Mouse (Mus musculus) lung, embryonic 14.5 days (tissue): ENCODE results near the gene Flrt1. TPM values are rescaled to one million over a fixed set of nuclear protein-coding genes. Genes with fewer than 3 reads are reported as not detected.
"Not testable (repeated sequence)": the region's sequence is repeated elsewhere in the genome, so short reads cannot be mapped to it uniquely, and the experiment has no call there.

ENCODE experiments used
- ATAC-seq: fragments of 200-750 bp; cut with Nextera tagmentation; 2 replicates; pipeline ENCODE4 v1.8.0; 2017; ENCODE audit warnings: mild to moderate bottlenecking, moderate TSS enrichment, moderate library complexity; ENCODE audit not compliant: insufficient read depth
- DNase-seq: peaks from one replicate; pipeline ENCODE4 v3.0.0-alpha.2; 2015
- H3K27ac ChIP-seq: fragments of 300-500 bp; sonication (generic); 2 replicates; pipeline ENCODE4 v1.5.1; 2014; ENCODE audit warnings: low read depth, mild to moderate bottlenecking, moderate library complexity
- H3K27me3 ChIP-seq: fragments of 300-500 bp; sonication (generic); 2 replicates; pipeline ENCODE4 v1.6.1; 2014; ENCODE audit warnings: low read length, control low read depth; ENCODE audit not compliant: insufficient read depth
- H3K36me3 ChIP-seq: fragments of 300-500 bp; sonication (generic); 2 replicates; pipeline ENCODE4 v1.6.1; 2014; ENCODE audit warnings: control low read depth; ENCODE audit not compliant: insufficient read depth
- H3K4me1 ChIP-seq: fragments of 300-500 bp; sonication (generic); 2 replicates; pipeline ENCODE4 v1.6.1; 2014; ENCODE audit warnings: antibody characterized with exemption, control low read depth; ENCODE audit not compliant: insufficient read depth
- H3K4me2 ChIP-seq: fragments of 300-500 bp; sonication (generic); 2 replicates; pipeline ENCODE4 v1.6.1; 2014; ENCODE audit warnings: mild to moderate bottlenecking
- H3K4me3 ChIP-seq: fragments of 300-500 bp; sonication (generic); 2 replicates; pipeline ENCODE4 v1.5.1; 2014; ENCODE audit warnings: low read depth, low read length
- H3K9ac ChIP-seq: fragments of 300-500 bp; sonication (generic); 2 replicates; pipeline ENCODE4 v1.6.1; 2014
- H3K9me3 ChIP-seq: fragments of 300-500 bp; sonication (generic); 2 replicates; pipeline ENCODE4 v1.6.1; 2016; ENCODE audit warnings: low read depth, low read length, control low read depth
- CTCF ChIP-seq: IDR thresholded peaks from 2 replicates; pipeline ENCODE4 v1.5.1; 2016; ENCODE audit warnings: antibody characterized with exemption, low read depth
- WGBS: fragments of 180-500 bp; shearing (Covaris S2); extraction: QIAGEN DNeasy Blood & Tissue Kit; methylation state at CpG from one replicate; pipeline ENCODE4 v1.1.7; 2014; 5-methylcytosine and 5-hydroxymethylcytosine counted together
- polyA plus RNA-seq: library from polyadenylated mRNA; unstranded; fragments of >200 nt; fragmentation: Nextera tagmentation; extraction: Ambion mirVana; gene quantifications from 2 replicates; pipeline ENCODE4 v1.2.1, GENCODE M21; 2014

Gene Flrt1
- polyA plus RNA-seq, 1 experiment from 2014 or later, result 1.4 TPM

DNA sequence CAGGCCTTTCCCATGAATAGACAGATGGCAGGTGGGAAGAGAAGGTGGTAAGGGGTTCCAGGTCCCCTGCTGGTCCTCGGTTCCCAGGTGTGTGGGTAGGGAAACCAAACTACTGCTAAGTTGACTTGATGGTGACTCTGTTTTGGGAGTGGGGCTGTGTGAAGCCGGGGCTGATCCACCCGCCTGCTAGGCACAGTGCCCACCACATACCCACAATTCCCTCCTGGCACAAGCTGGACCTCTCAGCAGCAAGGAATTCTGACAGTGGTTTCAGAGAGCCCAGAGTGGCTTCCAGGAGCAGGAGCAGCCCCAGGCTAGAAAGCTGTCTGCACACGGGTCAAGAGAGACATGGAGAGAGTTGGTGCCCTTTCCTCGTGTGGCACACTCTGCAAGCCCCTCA, 16.5 kb downstream of the Flrt1 start:
- Histone ChIP-seq H3K36me3 (no peaks in the 10 kb centered on the region), H3K27ac (no peak overlapping the region), H3K4me3 (no peak overlapping the region), H3K27me3 (0 out of 2 replicates have a peak, but pooled peaks cover 7% of the 10 kb centered on the region), H3K4me1 (0 out of 2 replicates have a peak, but pooled peaks cover 2% of the 10 kb centered on the region), H3K4me2 (no peak overlapping the region), H3K9ac (no peak overlapping the region), H3K9me3 (no peaks in the 10 kb centered on the region)
- DNase-seq (no peak), ATAC-seq (no peak)
- 68% methylated on average over 5 of the region's 5 CpGs for WGBS
- no peak for TF ChIP-seq CTCF

- TF ChIP-seq CTCF, result no peak
- ATAC-seq (no peak), DNase-seq (no peak)
- 24% methylated on average over 9 of the region's 9 CpGs for WGBS
- H3K36me3 ChIP-seq, result no peaks in the 10 kb centered on the region
- H3K9me3 ChIP-seq, result no peaks in the 10 kb centered on the region
- no peak overlapping the region for H3K4me3 ChIP-seq
- no peak overlapping the region for H3K27ac ChIP-seq
- H3K9ac ChIP-seq, result no peak overlapping the region
- 0 out of 2 replicates have a peak, but pooled peaks cover 7% of the 10 kb centered on the region for H3K27me3 ChIP-seq
- H3K4me2 ChIP-seq, result no peak overlapping the region
- H3K4me1 ChIP-seq, result 0 out of 2 replicates have a peak, but pooled peaks cover 2% of the 10 kb centered on the region
Observed at GRCm38 (mm10) chr19:7088558-7088957, 17.0 kb downstream of the Flrt1 start.

DNA sequence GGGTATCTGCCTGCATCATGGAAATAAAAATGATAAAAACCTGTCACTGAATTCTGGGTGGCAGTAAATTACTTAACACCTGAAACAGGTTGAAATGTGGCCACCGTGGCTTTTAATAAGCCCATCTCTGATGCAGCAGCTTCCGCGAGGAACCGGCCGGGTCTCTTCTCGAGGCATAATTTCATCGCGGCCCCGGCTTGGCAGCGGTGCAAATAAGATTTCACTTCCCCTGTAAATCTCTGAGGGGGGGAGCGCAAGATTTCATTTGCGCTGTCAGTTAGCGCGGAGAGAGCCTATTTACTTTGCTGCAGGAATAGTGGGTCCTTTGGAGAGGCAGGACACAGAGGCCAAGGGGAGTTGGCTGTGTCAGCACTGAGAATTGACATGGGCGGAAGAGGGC, 20.8 kb downstream of the Flrt1 start:
- no peak for TF ChIP-seq CTCF
- Histone ChIP-seq H3K27me3 (peaks cover 10% of the 10 kb centered on the region; the same call in 1 of the 2 replicates), H3K4me1 (no peaks in the 10 kb centered on the region), H3K9me3 (no peaks in the 10 kb centered on the region), H3K4me2 (no peak overlapping the region), H3K27ac (no peak overlapping the region), H3K9ac (no peak overlapping the region), H3K36me3 (no peaks in the 10 kb centered on the region), H3K4me3 (no peak overlapping the region)
- ATAC-seq (no peak), DNase-seq (peak; percentile 45)
- 53% methylated on average over 15 of the region's 15 CpGs for WGBS

DNA sequence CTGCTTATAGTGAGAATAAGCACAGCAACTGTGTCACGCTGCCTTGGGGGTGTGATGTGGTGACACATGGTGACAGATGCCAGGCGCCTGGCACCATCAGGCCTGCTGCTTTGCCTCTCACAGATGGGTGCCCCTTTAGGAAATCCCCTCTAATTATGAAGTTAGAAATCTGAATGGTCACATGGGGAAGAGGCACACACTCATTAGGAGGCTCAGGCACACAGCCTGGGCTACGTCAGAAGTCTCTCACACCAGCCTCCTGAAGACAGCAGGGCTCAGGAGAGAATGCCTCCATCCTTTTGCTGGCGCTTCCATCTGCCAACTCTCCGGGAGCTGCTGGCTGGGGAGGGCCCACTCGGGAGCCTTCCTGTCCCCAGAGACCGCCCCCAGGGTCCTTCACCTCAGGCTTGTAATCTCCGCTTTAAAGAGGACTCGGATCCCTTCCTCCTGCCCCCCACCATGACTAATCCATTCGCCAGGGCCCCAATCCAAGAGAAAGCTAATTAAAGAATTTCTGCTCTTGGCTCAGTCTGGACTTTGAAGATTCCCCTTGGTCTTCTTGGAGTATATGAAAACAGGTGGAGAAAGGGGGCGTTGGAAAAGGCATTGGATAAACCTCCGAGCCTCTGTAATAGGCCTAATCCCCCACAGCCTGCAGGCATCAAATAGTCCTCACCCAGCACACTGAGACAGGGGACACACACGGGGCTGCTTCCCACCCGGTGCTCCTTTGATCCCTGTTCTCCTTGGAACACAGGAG, 22.3 kb downstream of the Flrt1 start:
- no peak for ATAC-seq
- H3K27me3 ChIP-seq, result peaks cover 6% of the 10 kb centered on the region; the same call in 1 of the 2 replicates
- no peak for TF ChIP-seq CTCF
- no peak overlapping the region for H3K4me2 ChIP-seq
- whole genome bisulfite sequencing, result 41% methylated on average over 14 of the region's 14 CpGs
- H3K4me1 ChIP-seq, result no peaks in the 10 kb centered on the region
- H3K36me3 ChIP-seq, result no peaks in the 10 kb centered on the region
- no peak overlapping the region for H3K27ac ChIP-seq
- no peak for DNase-seq
- H3K9me3 ChIP-seq, result no peaks in the 10 kb centered on the region
- no peak overlapping the region for H3K9ac ChIP-seq
- H3K4me3 ChIP-seq, result no peak overlapping the region

GRCm38 (mm10) chr19:7081516-7082266, 23.8 kb downstream of the Flrt1 start:
- Histone ChIP-seq H3K4me1 (no peaks in the 10 kb centered on the region), H3K4me2 (no peak overlapping the region), H3K4me3 (no peak overlapping the region), H3K36me3 (no peaks in the 10 kb centered on the region), H3K27me3 (peaks cover 3% of the 10 kb centered on the region; the same call in 1 of the 2 replicates), H3K27ac (no peak overlapping the region), H3K9me3 (no peaks in the 10 kb centered on the region), H3K9ac (no peak overlapping the region)
- no peak for TF ChIP-seq CTCF
- 62% methylated on average over 7 of the region's 7 CpGs for WGBS
- DNase-seq (no peak), ATAC-seq (no peak)

DNA sequence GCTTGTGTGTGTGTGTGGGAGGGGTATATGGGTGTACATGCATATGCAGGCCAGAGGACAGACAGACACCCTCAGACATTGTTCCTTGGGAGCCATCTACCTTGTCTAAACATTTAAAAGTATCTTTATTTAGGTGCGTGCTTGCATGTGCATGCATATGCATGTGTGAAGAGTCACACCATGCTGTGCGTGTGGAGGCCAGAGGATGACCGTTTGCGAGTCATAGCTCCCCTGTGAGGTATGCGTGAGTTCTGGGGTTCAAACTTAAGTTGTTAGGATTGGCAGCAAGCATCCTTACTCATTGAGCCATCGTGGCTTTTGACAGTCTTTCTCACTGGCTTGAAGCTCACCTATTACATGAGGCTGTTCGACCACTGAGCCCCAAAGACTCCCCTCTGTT, 27.3 kb downstream of the Flrt1 start:
- Histone ChIP-seq H3K4me1 (no peaks in the 10 kb centered on the region), H3K27me3 (peaks cover 3% of the 10 kb centered on the region; the same call in 1 of the 2 replicates), H3K27ac (no peak overlapping the region), H3K9ac (no peak overlapping the region), H3K4me2 (no peak overlapping the region), H3K36me3 (no peaks in the 10 kb centered on the region), H3K9me3 (no peaks in the 10 kb centered on the region), H3K4me3 (no peak overlapping the region)
- DNase-seq, result no peak
- TF ChIP-seq CTCF, result no peak
- ATAC-seq, result no peak
- 82% methylated on average over 7 of the region's 7 CpGs for WGBS

DNA sequence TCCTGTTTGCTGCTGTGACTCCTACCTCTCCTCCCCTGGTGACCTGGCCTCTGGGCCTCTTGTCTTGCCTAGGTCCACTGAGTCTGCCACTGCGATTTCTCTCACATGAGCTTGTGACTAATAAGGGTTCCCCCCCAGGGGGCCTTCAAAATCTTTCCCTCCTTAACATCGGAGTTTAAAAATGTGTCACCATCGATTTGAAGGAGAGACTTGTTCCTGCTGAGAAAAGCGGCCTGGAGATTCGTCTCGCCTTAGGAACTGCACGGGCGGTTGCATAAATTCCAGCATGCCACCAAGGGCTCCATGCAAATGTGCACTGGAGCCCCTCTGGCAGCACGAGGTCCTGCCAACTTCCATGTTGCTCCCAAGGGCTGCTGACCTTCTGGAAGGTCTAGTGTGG, 27.9 kb downstream of the Flrt1 start:
- no peak for ATAC-seq
- H3K9ac ChIP-seq, result no peak overlapping the region

DNA sequence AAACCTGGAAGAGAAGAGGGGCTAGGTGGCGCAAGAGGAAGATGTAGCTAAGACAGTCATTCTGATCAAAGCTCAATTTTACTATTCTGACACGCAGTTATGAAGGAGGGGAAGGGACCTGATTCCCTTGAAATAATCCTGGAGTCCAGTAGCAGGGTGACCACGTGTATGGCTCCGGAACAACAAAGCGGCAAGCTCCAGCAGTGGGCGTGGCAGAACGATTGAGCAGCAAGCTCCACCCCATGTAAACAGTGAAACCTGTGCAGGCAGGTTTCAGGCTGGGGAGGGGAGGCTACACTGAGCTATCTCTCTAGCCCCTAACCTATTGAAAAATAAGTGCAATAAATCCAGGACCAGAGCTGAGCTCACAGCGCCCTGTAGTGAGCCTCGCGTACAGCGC, 30.2 kb downstream of the Flrt1 start:
- H3K4me2 ChIP-seq, H3K4me3 ChIP-seq, H3K27ac ChIP-seq, ATAC-seq, H3K4me1 ChIP-seq, H3K9ac ChIP-seq, H3K27me3 ChIP-seq, H3K36me3 ChIP-seq, DNase-seq, H3K9me3 ChIP-seq: not testable (repeated sequence)
- 72% methylated on average over 11 of the region's 11 CpGs for WGBS

More for the DNA sequence above, 27.9 kb downstream of the Flrt1 start:
- Histone ChIP-seq H3K27me3 (no peaks in the 10 kb centered on the region), H3K4me2 (no peak overlapping the region), H3K4me1 (no peaks in the 10 kb centered on the region), H3K4me3 (no peak overlapping the region), H3K36me3 (no peaks in the 10 kb centered on the region), H3K9me3 (no peaks in the 10 kb centered on the region), H3K27ac (no peak overlapping the region)
- DNase-seq, result no peak
- WGBS, result 57% methylated on average over 9 of the region's 9 CpGs
- no peak for TF ChIP-seq CTCF
